Mouse (Mus musculus) neural tube, embryonic 11.5 days (tissue): Measurements from ENCODE around the gene Nrip1. TPM values are rescaled to one million over a fixed set of nuclear protein-coding genes. Genes with fewer than 3 reads are reported as not detected.
A peak's percentile ranks its signal among the peaks of the same experiment; 100 is the strongest.

ENCODE experiments used
- ATAC-seq: fragments of 200-750 bp; cut with Nextera tagmentation; 2 replicates; pipeline ENCODE4 v1.8.0; 2017; ENCODE audit warnings: moderate number of reproducible peaks, mild to moderate bottlenecking, moderate TSS enrichment, moderate library complexity; ENCODE audit not compliant: insufficient read depth, low FRiP score, low TSS enrichment
- DNase-seq: peaks from one replicate; pipeline ENCODE4 v3.0.0-alpha.2; 2015; ENCODE audit warnings: low spot score
- H3K27ac ChIP-seq: fragments of 300-500 bp; sonication (generic); 2 replicates; pipeline ENCODE4 v1.5.1; 2014; ENCODE audit warnings: low read depth, mild to moderate bottlenecking, low read length
- H3K27me3 ChIP-seq: fragments of 300-500 bp; sonication (generic); 2 replicates; pipeline ENCODE4 v1.6.1; 2014; ENCODE audit warnings: mild to moderate bottlenecking, low read length, mixed read lengths; ENCODE audit not compliant: control insufficient read depth, insufficient read depth
- H3K36me3 ChIP-seq: fragments of 300-500 bp; sonication (generic); 2 replicates; pipeline ENCODE4 v1.6.1; 2014; ENCODE audit warnings: mild to moderate bottlenecking, low read length, moderate library complexity, mixed read lengths; ENCODE audit not compliant: control insufficient read depth, insufficient read depth
- H3K4me1 ChIP-seq: fragments of 300-500 bp; sonication (generic); 2 replicates; pipeline ENCODE4 v1.6.1; 2014; ENCODE audit warnings: low read length, mixed read lengths; ENCODE audit not compliant: control insufficient read depth, insufficient read depth
- H3K4me2 ChIP-seq: fragments of 300-500 bp; sonication (generic); 2 replicates; pipeline ENCODE4 v1.6.1; 2014; ENCODE audit warnings: low read depth, mild to moderate bottlenecking, moderate library complexity
- H3K4me3 ChIP-seq: fragments of 300-500 bp; sonication (generic); 2 replicates; pipeline ENCODE4 v1.5.1; 2014; ENCODE audit warnings: low read depth, low read length
- H3K9ac ChIP-seq: fragments of 300-500 bp; sonication (generic); 2 replicates; pipeline ENCODE4 v1.6.1; 2014; ENCODE audit warnings: mild to moderate bottlenecking, low read length
- H3K9me3 ChIP-seq: fragments of 300-500 bp; sonication (generic); 2 replicates; pipeline ENCODE4 v1.6.1; 2016; ENCODE audit warnings: low read length; ENCODE audit not compliant: control insufficient read depth
- WGBS: fragments of 180-500 bp; shearing (Covaris S2); extraction: QIAGEN DNeasy Blood & Tissue Kit; methylation state at CpG from one replicate; pipeline ENCODE4 v1.1.7; 2014; 5-methylcytosine and 5-hydroxymethylcytosine counted together
- polyA plus RNA-seq: library from polyadenylated mRNA; unstranded; fragments of >200 nt; fragmentation: Nextera tagmentation; extraction: Ambion mirVana; gene quantifications from 2 replicates; pipeline ENCODE4 v1.2.1, GENCODE M21; 2014

Nrip1 gene
- polyA plus RNA-seq, 1 experiment from 2014 or later = 40.2 TPM

DNA sequence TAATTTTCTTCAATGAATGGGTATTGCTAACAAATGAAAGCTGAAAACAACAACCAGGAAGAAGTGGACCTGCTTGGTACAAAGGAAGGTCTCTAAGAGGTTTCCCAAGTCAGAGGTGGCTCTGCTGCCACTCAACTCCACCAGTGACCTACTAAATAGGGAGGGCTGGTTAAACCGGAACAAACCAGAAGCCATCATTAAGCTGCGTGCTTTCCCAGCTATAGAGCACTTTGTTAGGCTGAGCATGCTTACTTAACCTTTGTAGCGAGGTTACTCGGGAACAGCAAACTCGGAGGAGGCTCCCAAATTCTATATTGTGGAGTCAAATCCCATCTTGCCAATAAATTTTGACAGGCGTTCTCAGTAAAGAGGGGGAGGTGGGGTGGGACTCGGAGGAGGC, 41.5 kb downstream of the Nrip1 start:
- Histone ChIP-seq H3K9me3 (0 out of 2 replicates have a peak, but pooled peaks cover 2% of the 10 kb centered on the region), H3K4me2 (no peak overlapping the region), H3K9ac (no peak overlapping the region), H3K27ac (no peak overlapping the region), H3K4me3 (no peak overlapping the region), H3K36me3 (no peaks in the 10 kb centered on the region), H3K27me3 (no peaks in the 10 kb centered on the region), H3K4me1 (no peaks in the 10 kb centered on the region)
- 51% methylated on average over 7 of the region's 7 CpGs for WGBS
- no peak for ATAC-seq
- DNase-seq = no peak

- ATAC-seq (no peak), DNase-seq (no peak)
- 93% methylated on average over 7 of the region's 7 CpGs for WGBS
- no peak overlapping the region for H3K27ac ChIP-seq
- H3K9me3 ChIP-seq = 0 out of 2 replicates have a peak, but pooled peaks cover under 1% of the 10 kb centered on the region
- H3K4me2 ChIP-seq = no peak overlapping the region
- no peak overlapping the region for H3K9ac ChIP-seq
- H3K4me3 ChIP-seq = no peak overlapping the region
- no peaks in the 10 kb centered on the region for H3K36me3 ChIP-seq
- H3K27me3 ChIP-seq = no peaks in the 10 kb centered on the region
- no peaks in the 10 kb centered on the region for H3K4me1 ChIP-seq
These were observed 42.4 kb downstream of the Nrip1 start for GRCm38 (mm10) chr16:76331231-76331630.

- DNase-seq (no peak), ATAC-seq (no peak)
- H3K27me3 ChIP-seq = no peaks in the 10 kb centered on the region
- H3K4me1 ChIP-seq = peaks cover 10% of the 10 kb centered on the region
- H3K9me3 ChIP-seq = no peaks in the 10 kb centered on the region
- no peak overlapping the region for H3K27ac ChIP-seq
- H3K4me3 ChIP-seq = no peak overlapping the region
- no peak overlapping the region for H3K9ac ChIP-seq
- H3K36me3 ChIP-seq = no peaks in the 10 kb centered on the region
- 93% methylated on average over 3 of the region's 3 CpGs for WGBS
- H3K4me2 ChIP-seq = no peak overlapping the region
These were observed 48.3 kb downstream of the Nrip1 start for GRCm38 (mm10) chr16:76325315-76325710.

GRCm38 (mm10) chr16:76324411-76325314, 49.0 kb downstream of the Nrip1 start:
- H3K4me2 ChIP-seq = no peak overlapping the region
- H3K36me3 ChIP-seq = no peaks in the 10 kb centered on the region
- WGBS = 76% methylated on average over 3 of the region's 4 CpGs
- ATAC-seq (no peak), DNase-seq (no peak)
- no peaks in the 10 kb centered on the region for H3K27me3 ChIP-seq
- H3K27ac ChIP-seq = no peak overlapping the region
- no peak overlapping the region for H3K9ac ChIP-seq
- peaks cover 15% of the 10 kb centered on the region for H3K4me1 ChIP-seq
- H3K4me3 ChIP-seq = no peak overlapping the region
- no peaks in the 10 kb centered on the region for H3K9me3 ChIP-seq

- 84% methylated on average over 4 of the region's 4 CpGs for WGBS
- no peak overlapping the region for H3K9ac ChIP-seq
- peaks cover 15% of the 10 kb centered on the region for H3K4me1 ChIP-seq
- H3K27ac ChIP-seq = no peak overlapping the region
- no peaks in the 10 kb centered on the region for H3K27me3 ChIP-seq
- no peaks in the 10 kb centered on the region for H3K36me3 ChIP-seq
- no peaks in the 10 kb centered on the region for H3K9me3 ChIP-seq
- H3K4me2 ChIP-seq = no peak overlapping the region
- ATAC-seq (no peak), DNase-seq (no peak)
- H3K4me3 ChIP-seq = no peak overlapping the region
These were observed 49.9 kb downstream of the Nrip1 start for GRCm38 (mm10) chr16:76323594-76324307.

- no peak overlapping the region for H3K4me2 ChIP-seq
- ATAC-seq (no peak), DNase-seq (no peak)
- no peak overlapping the region for H3K9ac ChIP-seq
- H3K27ac ChIP-seq = no peak overlapping the region
- no peaks in the 10 kb centered on the region for H3K27me3 ChIP-seq
- H3K4me3 ChIP-seq = no peak overlapping the region
- no peaks in the 10 kb centered on the region for H3K36me3 ChIP-seq
- peaks cover 15% of the 10 kb centered on the region for H3K4me1 ChIP-seq
- WGBS = 93% methylated on average over 2 of the region's 2 CpGs
- no peaks in the 10 kb centered on the region for H3K9me3 ChIP-seq
These were observed 50.5 kb downstream of the Nrip1 start for GRCm38 (mm10) chr16:76323141-76323540.

DNA sequence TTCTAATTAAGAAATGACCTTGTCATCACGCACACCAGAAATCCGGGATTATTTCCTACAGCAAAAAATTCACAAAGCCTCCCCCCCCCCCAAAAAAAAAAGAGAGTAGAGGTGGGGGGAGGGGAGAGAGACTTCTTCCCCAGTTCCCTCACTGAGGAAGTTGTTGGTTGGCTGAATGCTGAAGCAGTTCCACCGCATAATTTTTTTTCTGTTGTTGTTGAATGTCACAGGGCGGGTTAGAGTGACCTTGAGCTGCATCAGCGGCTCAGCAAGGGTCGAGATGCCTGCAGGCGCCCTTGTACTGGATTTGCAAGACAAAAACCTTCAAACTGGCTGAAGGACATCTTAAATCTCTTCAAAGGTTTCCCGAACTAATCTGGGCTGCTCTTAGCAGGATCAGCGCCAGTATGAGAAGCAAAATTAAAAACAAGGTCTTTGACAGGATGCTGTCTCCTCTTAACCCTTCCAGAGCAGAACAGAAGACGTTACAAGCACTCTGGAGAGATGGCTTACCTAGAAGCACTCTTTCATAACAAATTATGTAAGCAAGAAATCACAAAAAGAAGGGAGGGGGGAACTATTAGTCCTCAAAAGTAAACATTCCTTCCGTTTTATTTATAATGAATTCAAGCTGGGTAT, 52.0 kb downstream of the Nrip1 start:
- 0 out of 2 replicates have a peak overlapping the region, but pooled peaks have one; percentile 34 for H3K27ac ChIP-seq
- DNase-seq (peak; percentile 31), ATAC-seq (no peak)
- H3K4me3 ChIP-seq = no peak overlapping the region
- WGBS = 9% methylated on average over 11 of the region's 11 CpGs
- no peaks in the 10 kb centered on the region for H3K36me3 ChIP-seq
- H3K4me1 ChIP-seq = peaks cover 15% of the 10 kb centered on the region
- H3K4me2 ChIP-seq = peak overlapping the region; percentile 25; the same call in 1 of the 2 replicates
- peak overlapping the region; percentile 18; the same call in 1 of the 2 replicates for H3K9ac ChIP-seq
- no peaks in the 10 kb centered on the region for H3K9me3 ChIP-seq
- no peaks in the 10 kb centered on the region for H3K27me3 ChIP-seq

DNA sequence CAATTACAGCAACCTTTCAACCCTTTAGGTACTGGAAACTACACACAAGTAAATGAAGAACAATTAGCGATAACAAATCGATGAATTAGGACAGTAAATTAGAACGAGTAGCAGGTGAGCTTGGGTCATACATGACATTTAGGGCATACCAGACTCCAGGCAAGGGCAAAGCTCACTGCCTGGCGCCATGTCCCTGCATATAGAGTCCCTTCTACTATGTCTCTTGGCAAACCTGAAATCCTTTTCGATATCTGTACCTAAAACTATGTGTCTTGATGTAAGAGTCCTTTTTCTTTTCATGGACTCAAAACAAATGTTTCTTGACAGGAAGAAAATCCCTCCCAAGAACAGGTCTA, 53.5 kb downstream of the Nrip1 start:
- no peaks in the 10 kb centered on the region for H3K9me3 ChIP-seq
- DNase-seq = no peak
- peaks cover 15% of the 10 kb centered on the region for H3K4me1 ChIP-seq
- H3K27ac ChIP-seq = peak overlapping the region; percentile 67; the same call in 1 of the 2 replicates
- no peaks in the 10 kb centered on the region for H3K36me3 ChIP-seq
- peak; percentile 25 for ATAC-seq
- no peak overlapping the region for H3K9ac ChIP-seq
- no peak overlapping the region for H3K4me3 ChIP-seq
- WGBS = 42% methylated on average over 5 of the region's 5 CpGs
- H3K4me2 ChIP-seq = no peak overlapping the region
- no peaks in the 10 kb centered on the region for H3K27me3 ChIP-seq
